Mouse (Mus musculus) embryonic facial prominence, embryonic 11.5 days (tissue): ENCODE data around the gene Rap1a. TPM values are rescaled to one million over a fixed set of nuclear protein-coding genes. Genes with fewer than 3 reads are reported as not detected.

Experiments
- ATAC-seq: fragments of 200-750 bp; cut with Nextera tagmentation; replicated peaks from 2 replicates; pipeline ENCODE4 v1.8.0; 2017; ENCODE audit warnings: low read depth; ENCODE audit not compliant: insufficient number of reproducible peaks, low FRiP score, low TSS enrichment
- DNase-seq: peaks from one replicate; pipeline ENCODE4 v3.0.0-alpha.2; 2015; ENCODE audit warnings: low spot score
- H3K27ac ChIP-seq: fragments of 300-500 bp; sonication (generic); replicated peaks from 2 replicates; pipeline ENCODE4 v1.5.1; 2014; ENCODE audit warnings: mild to moderate bottlenecking, low read depth, low read length, control low read depth
- H3K27me3 ChIP-seq: fragments of 300-500 bp; sonication (generic); 2 replicates; pipeline ENCODE4 v1.6.1; 2014; ENCODE audit warnings: mild to moderate bottlenecking, low read length, moderate library complexity, mixed read lengths; ENCODE audit not compliant: control insufficient read depth, insufficient read depth
- H3K36me3 ChIP-seq: fragments of 300-500 bp; sonication (generic); replicated peaks from 2 replicates; pipeline ENCODE4 v1.6.1; 2014; ENCODE audit warnings: low read depth, mild to moderate bottlenecking, low read length, moderate library complexity, mixed read lengths; ENCODE audit not compliant: control insufficient read depth, insufficient read depth
- H3K4me1 ChIP-seq: fragments of 300-500 bp; sonication (generic); 2 replicates; pipeline ENCODE4 v1.6.1; 2014; ENCODE audit warnings: low read length, mixed read lengths; ENCODE audit not compliant: control insufficient read depth, insufficient read depth
- H3K4me2 ChIP-seq: fragments of 300-500 bp; sonication (generic); 2 replicates; pipeline ENCODE4 v1.6.1; 2014; ENCODE audit warnings: low read depth, mild to moderate bottlenecking, control low read depth, low read length, moderate library complexity
- H3K4me3 ChIP-seq: fragments of 300-500 bp; sonication (generic); 2 replicates; pipeline ENCODE4 v1.5.1; 2014; ENCODE audit warnings: low read depth, low read length, control low read depth
- H3K9ac ChIP-seq: fragments of 300-500 bp; sonication (generic); replicated peaks from 2 replicates; pipeline ENCODE4 v1.6.1; 2014; ENCODE audit warnings: mild to moderate bottlenecking, control low read depth, low read length
- H3K9me3 ChIP-seq: fragments of 300-500 bp; sonication (generic); replicated peaks from 2 replicates; pipeline ENCODE4 v1.6.1; 2016; ENCODE audit warnings: mild to moderate bottlenecking, low read length, inconsistent platforms, mixed read lengths; ENCODE audit not compliant: control insufficient read depth
- WGBS: fragments of 180-500 bp; shearing (Covaris S2); extraction: QIAGEN DNeasy Blood & Tissue Kit; methylation state at CpG from one replicate; pipeline ENCODE4 v1.1.7; 2014; 5-methylcytosine and 5-hydroxymethylcytosine counted together
- polyA plus RNA-seq: library from polyadenylated mRNA; unstranded; fragments of >200 nt; fragmentation: Nextera tagmentation; extraction: Ambion mirVana; gene quantifications from 2 replicates; pipeline ENCODE4 v1.2.1, GENCODE M21; 2014

Rap1a gene
- polyA plus RNA-seq, 1 experiment from 2014 or later = 88.7 TPM

DNA sequence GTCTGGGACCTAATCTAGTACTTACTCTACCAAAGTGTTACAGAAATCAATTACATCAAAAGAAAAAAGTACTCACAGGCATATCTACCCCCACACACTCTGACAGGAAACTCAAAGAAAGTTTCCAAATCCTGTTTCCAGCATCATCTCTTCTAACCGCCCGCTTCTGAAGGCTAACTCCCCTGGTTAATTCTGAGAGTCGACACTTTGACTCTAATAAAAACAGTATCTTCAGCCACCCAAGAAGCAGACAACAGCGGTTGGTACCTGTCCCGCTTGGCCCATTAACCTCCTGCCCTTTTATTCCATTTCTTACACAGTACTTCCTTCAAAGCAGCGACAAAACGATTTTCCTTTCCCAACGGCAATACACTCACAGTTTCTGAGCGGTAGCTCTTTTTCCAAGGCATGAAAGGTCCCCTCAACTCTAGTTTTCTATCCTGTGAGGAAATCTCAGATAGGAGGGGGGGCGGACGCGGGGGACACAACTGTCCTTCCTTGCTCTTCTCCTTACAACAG, 921 bp downstream of the Rap1a start:
- DNase-seq (no peak), ATAC-seq (no peak)
- no peaks in the 10 kb centered on the region for H3K4me1 ChIP-seq
- no peaks in the 10 kb centered on the region for H3K36me3 ChIP-seq
- H3K9me3 ChIP-seq = no peaks in the 10 kb centered on the region
- no peaks in the 10 kb centered on the region for H3K27me3 ChIP-seq
- peak overlapping the region; percentile 35; the same call in 1 of the 2 replicates for H3K27ac ChIP-seq
- H3K4me2 ChIP-seq = peak overlapping the region; percentile 78
- peak overlapping the region; percentile 86 for H3K4me3 ChIP-seq
- peak overlapping the region; percentile 80 for H3K9ac ChIP-seq
- WGBS = under 1% methylated on average over 12 of the region's 12 CpGs

- Histone ChIP-seq H3K9ac (no peak overlapping the region), H3K4me2 (no peak overlapping the region; the same call in 1 of the 2 replicates), H3K4me3 (peak overlapping the region; percentile 4; the same call in 1 of the 2 replicates), H3K27me3 (no peaks in the 10 kb centered on the region), H3K27ac (no peak overlapping the region), H3K4me1 (no peaks in the 10 kb centered on the region), H3K9me3 (no peaks in the 10 kb centered on the region), H3K36me3 (no peaks in the 10 kb centered on the region)
- WGBS = 72% methylated on average over 4 of the region's 4 CpGs
- ATAC-seq (no peak), DNase-seq (no peak)
Measured at GRCm38 (mm10) chr3:105799375-105799774, 1.8 kb downstream of the Rap1a start.

GRCm38 (mm10) chr3:105798770-105799169, 2.4 kb downstream of the Rap1a start:
- Histone ChIP-seq H3K9me3 (no peaks in the 10 kb centered on the region), H3K4me3 (no peak overlapping the region), H3K36me3 (no peaks in the 10 kb centered on the region), H3K9ac (no peak overlapping the region), H3K4me2 (no peak overlapping the region), H3K27me3 (no peaks in the 10 kb centered on the region), H3K27ac (no peak overlapping the region), H3K4me1 (no peaks in the 10 kb centered on the region)
- no peak for DNase-seq
- WGBS = 80% methylated on average over 2 of the region's 2 CpGs
- ATAC-seq = no peak

DNA sequence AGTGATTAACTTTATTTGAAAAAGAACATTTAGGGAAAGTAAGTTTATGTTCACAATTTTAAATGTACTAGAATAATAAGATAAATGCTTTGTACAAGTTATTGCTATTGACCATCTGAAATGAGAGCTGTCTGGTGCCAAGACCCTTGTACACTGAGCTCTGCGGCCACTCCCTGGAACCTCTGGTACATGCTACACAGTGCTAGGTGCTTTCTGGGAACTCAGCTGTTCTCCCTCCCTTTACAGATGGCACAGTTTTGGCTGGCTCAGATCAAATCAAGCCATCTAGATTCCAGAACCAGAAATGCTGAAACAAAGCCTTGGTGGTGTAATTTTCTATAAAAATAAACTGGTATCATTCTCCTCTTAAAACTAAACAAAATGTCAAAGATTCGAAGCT, 3.7 kb downstream of the Rap1a start:
- no peak for ATAC-seq
- no peaks in the 10 kb centered on the region for H3K36me3 ChIP-seq

GRCm38 (mm10) chr3:105796761-105797160, 4.4 kb downstream of the Rap1a start:
- H3K36me3 ChIP-seq = no peaks in the 10 kb centered on the region
- H3K4me3 ChIP-seq = no peak overlapping the region
- H3K9ac ChIP-seq = no peak overlapping the region
- H3K9me3 ChIP-seq = no peaks in the 10 kb centered on the region
- no peaks in the 10 kb centered on the region for H3K27me3 ChIP-seq
- ATAC-seq = no peak
- no peak overlapping the region for H3K4me2 ChIP-seq
- 83% methylated on average over 4 of the region's 4 CpGs for WGBS
- DNase-seq = no peak
- H3K4me1 ChIP-seq = no peaks in the 10 kb centered on the region
- no peak overlapping the region for H3K27ac ChIP-seq

More for the DNA sequence above, 3.7 kb downstream of the Rap1a start:
- H3K9ac ChIP-seq = no peak overlapping the region
- no peak overlapping the region for H3K27ac ChIP-seq
- WGBS = 79% methylated on average over 2 of the region's 2 CpGs
- no peak overlapping the region for H3K4me3 ChIP-seq
- no peaks in the 10 kb centered on the region for H3K27me3 ChIP-seq
- DNase-seq = no peak
- no peaks in the 10 kb centered on the region for H3K9me3 ChIP-seq
- H3K4me1 ChIP-seq = no peaks in the 10 kb centered on the region
- H3K4me2 ChIP-seq = no peak overlapping the region

DNA sequence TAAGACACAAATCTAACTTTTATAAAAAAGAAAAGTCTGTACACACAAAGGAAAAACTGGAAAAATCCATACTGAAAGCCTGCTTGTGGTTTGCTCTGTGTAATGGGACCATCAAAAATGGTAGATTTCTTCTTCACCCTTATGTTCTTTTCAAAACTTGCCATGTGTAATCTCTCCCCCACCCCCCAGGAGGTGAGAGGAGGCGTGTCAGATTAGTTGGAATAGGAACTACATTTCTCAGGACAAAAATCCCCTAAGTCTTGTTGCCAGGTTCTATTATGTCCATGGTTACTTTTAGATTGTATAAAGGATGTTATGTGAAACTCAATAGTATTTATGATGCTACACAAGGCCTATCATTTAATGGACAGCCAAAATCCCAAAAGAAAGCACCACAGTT, 6.8 kb downstream of the Rap1a start:
- Histone ChIP-seq H3K27ac (no peak overlapping the region), H3K4me1 (no peaks in the 10 kb centered on the region), H3K4me3 (no peak overlapping the region), H3K9ac (no peak overlapping the region), H3K4me2 (no peak overlapping the region), H3K36me3 (no peaks in the 10 kb centered on the region), H3K9me3 (no peaks in the 10 kb centered on the region), H3K27me3 (no peaks in the 10 kb centered on the region)
- 78% methylated on average over 1 of the region's 1 CpGs for WGBS
- no peak for DNase-seq
- ATAC-seq = no peak

DNA sequence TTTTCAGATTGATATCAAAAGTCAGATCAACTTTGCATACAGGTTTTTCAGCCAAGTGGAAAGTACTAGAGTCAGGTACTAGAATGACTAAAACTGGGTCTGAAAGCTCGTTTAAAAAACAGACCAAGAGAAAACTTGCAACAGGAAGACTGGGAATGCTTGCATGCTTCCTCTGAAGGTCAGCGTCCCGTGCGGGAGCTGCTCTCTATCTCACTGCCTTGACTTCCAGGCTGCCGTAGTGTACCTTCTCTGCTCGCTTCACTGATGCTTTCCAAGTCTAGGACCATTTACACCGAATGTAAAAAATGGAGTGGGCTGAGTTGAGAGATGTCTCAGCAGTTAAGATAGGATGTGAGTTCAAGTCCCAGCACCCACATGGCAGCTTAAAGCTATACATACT, 8.8 kb downstream of the Rap1a start:
- H3K9me3 ChIP-seq = no peaks in the 10 kb centered on the region
- DNase-seq = no peak
- no peaks in the 10 kb centered on the region for H3K4me1 ChIP-seq
- H3K9ac ChIP-seq = no peak overlapping the region
- no peak overlapping the region for H3K4me3 ChIP-seq
- no peaks in the 10 kb centered on the region for H3K36me3 ChIP-seq
- H3K4me2 ChIP-seq = no peak overlapping the region
- H3K27me3 ChIP-seq = no peaks in the 10 kb centered on the region
- no peak overlapping the region for H3K27ac ChIP-seq
- WGBS = 93% methylated on average over 7 of the region's 7 CpGs
- ATAC-seq = no peak

GRCm38 (mm10) chr3:105791129-105791528, 10.0 kb downstream of the Rap1a start:
- ATAC-seq (no peak), DNase-seq (no peak)
- H3K4me3 ChIP-seq = no peak overlapping the region
- H3K4me1 ChIP-seq = no peaks in the 10 kb centered on the region
- no peak overlapping the region for H3K27ac ChIP-seq
- no peaks in the 10 kb centered on the region for H3K27me3 ChIP-seq
- no peak overlapping the region for H3K9ac ChIP-seq
- WGBS = 100% methylated on average over 2 of the region's 2 CpGs
- H3K4me2 ChIP-seq = no peak overlapping the region
- no peaks in the 10 kb centered on the region for H3K9me3 ChIP-seq
- H3K36me3 ChIP-seq = no peaks in the 10 kb centered on the region
